Mouse (Mus musculus) embryonic facial prominence, embryonic 13.5 days (tissue): Measurements from ENCODE around the gene Tifab. TPM values are rescaled to one million over a fixed set of nuclear protein-coding genes. Genes with fewer than 3 reads are reported as not detected.
A peak's percentile ranks its signal among the peaks of the same experiment; 100 is the strongest.

ENCODE experiments used
- ATAC-seq: fragments of 200-750 bp; cut with Nextera tagmentation; 2 replicates; pipeline ENCODE4 v1.8.0; 2017; ENCODE audit warnings: low read depth; ENCODE audit not compliant: insufficient number of reproducible peaks, insufficient read depth, low FRiP score, low TSS enrichment
- H3K27ac ChIP-seq: fragments of 300-500 bp; sonication (generic); 2 replicates; pipeline ENCODE4 v1.5.1; 2015; ENCODE audit warnings: moderate library complexity, mild to moderate bottlenecking, inconsistent platforms
- H3K27me3 ChIP-seq: fragments of 300-500 bp; sonication (generic); 2 replicates; pipeline ENCODE4 v1.6.1; 2015; ENCODE audit warnings: mild to moderate bottlenecking, inconsistent platforms
- H3K36me3 ChIP-seq: fragments of 300-500 bp; sonication (generic); 2 replicates; pipeline ENCODE4 v1.6.1; 2015; ENCODE audit warnings: mild to moderate bottlenecking, inconsistent platforms
- H3K4me1 ChIP-seq: fragments of 300-500 bp; sonication (generic); 2 replicates; pipeline ENCODE4 v1.6.1; 2015; ENCODE audit warnings: inconsistent platforms
- H3K4me2 ChIP-seq: fragments of 300-500 bp; sonication (generic); 2 replicates; pipeline ENCODE4 v1.6.1; 2015; ENCODE audit warnings: moderate library complexity, mild to moderate bottlenecking, inconsistent platforms
- H3K4me3 ChIP-seq: fragments of 300-500 bp; sonication (generic); 2 replicates; pipeline ENCODE4 v1.5.1; 2015; ENCODE audit warnings: mild to moderate bottlenecking, inconsistent platforms
- H3K9ac ChIP-seq: fragments of 300-500 bp; sonication (generic); 2 replicates; pipeline ENCODE4 v1.6.1; 2015; ENCODE audit warnings: mild to moderate bottlenecking, inconsistent platforms
- H3K9me3 ChIP-seq: fragments of 300-500 bp; sonication (generic); 2 replicates; pipeline ENCODE4 v1.6.1; 2016; ENCODE audit warnings: inconsistent platforms
- WGBS: fragments of 180-500 bp; shearing (Covaris S2); methylation state at CpG from one replicate; pipeline ENCODE4 v1.1.7; 2015; ENCODE audit warnings: mixed read lengths; 5-methylcytosine and 5-hydroxymethylcytosine counted together
- polyA plus RNA-seq: library from polyadenylated mRNA; unstranded; fragments of >200 nt; fragmentation: Nextera tagmentation; extraction: Ambion mirVana; gene quantifications from 2 replicates; pipeline ENCODE4 v1.2.1, GENCODE M21; 2015

Tifab gene
- polyA plus RNA-seq, 1 experiment from 2014 or later: 1.1 TPM

DNA sequence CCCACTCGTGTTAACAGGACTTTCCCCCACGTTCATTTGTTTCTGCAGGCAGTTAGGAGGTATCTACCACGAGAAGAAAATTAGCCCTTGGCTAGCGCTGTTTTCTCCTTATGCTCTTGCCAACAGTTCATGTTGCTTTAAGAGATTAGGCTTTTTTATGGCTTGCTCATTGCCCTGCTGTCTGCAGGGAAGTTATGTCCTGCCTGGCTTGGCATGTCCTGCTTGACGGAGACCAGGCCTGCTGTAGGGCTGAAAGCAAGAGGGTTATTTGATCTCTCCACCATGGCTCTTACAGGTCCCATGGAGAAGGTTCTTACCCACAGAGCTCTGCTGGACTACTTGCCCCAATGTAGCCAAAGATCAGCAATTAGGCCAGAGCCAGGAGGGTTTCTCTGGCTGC lies 23.6 kb downstream of the Tifab start:
- no peak for ATAC-seq
- no peaks in the 10 kb centered on the region for H3K27me3 ChIP-seq
- WGBS: 45% methylated on average over 5 of the region's 5 CpGs
- H3K9me3 ChIP-seq: no peaks in the 10 kb centered on the region
- no peak overlapping the region for H3K4me2 ChIP-seq
- H3K27ac ChIP-seq: peak overlapping the region; percentile 0; the same call in 1 of the 2 replicates
- no peak overlapping the region for H3K9ac ChIP-seq
- no peak overlapping the region for H3K4me3 ChIP-seq
- H3K4me1 ChIP-seq: peaks cover 42% of the 10 kb centered on the region
- H3K36me3 ChIP-seq: no peaks in the 10 kb centered on the region

DNA sequence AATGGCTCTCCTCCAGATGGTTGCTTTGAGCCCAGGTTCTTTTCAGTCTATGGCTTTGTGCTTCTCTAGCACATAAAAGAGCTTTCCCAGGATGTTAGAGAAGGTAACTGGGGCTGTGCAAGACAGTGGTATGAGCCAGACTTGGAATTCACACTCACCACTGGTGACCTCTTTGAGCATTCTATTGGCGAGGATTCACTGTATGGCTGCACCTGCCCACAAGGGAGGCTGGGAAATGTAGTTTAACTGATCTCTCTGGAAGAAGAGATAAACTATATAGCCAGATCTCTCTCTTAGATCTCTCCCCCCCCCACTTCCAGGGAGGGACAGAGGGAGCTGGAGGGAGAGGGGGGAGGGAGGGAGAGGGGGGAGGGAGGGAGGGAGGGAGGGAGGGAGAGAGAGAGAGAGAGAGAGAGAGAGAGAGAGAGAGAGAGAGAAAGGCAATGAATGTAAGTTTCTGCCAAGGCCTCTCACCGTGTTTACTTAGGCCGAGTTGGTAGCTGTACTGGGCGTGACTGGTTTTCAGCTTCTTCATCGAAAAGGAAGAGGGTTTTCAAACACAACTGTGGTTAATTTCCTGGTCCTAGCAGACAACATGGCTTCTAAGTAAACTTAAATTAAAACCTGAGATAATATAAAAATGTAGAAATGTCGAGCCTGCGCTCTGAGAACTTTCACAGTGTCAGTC lies 25.8 kb downstream of the Tifab start:
- Histone ChIP-seq H3K27me3 (no peaks in the 10 kb centered on the region), H3K27ac (no peak overlapping the region), H3K36me3 (no peaks in the 10 kb centered on the region), H3K4me2 (no peak overlapping the region), H3K9me3 (no peaks in the 10 kb centered on the region), H3K4me3 (no peak overlapping the region), H3K4me1 (peaks cover 25% of the 10 kb centered on the region), H3K9ac (no peak overlapping the region)
- ATAC-seq: no peak
- WGBS: 58% methylated on average over 7 of the region's 7 CpGs

DNA sequence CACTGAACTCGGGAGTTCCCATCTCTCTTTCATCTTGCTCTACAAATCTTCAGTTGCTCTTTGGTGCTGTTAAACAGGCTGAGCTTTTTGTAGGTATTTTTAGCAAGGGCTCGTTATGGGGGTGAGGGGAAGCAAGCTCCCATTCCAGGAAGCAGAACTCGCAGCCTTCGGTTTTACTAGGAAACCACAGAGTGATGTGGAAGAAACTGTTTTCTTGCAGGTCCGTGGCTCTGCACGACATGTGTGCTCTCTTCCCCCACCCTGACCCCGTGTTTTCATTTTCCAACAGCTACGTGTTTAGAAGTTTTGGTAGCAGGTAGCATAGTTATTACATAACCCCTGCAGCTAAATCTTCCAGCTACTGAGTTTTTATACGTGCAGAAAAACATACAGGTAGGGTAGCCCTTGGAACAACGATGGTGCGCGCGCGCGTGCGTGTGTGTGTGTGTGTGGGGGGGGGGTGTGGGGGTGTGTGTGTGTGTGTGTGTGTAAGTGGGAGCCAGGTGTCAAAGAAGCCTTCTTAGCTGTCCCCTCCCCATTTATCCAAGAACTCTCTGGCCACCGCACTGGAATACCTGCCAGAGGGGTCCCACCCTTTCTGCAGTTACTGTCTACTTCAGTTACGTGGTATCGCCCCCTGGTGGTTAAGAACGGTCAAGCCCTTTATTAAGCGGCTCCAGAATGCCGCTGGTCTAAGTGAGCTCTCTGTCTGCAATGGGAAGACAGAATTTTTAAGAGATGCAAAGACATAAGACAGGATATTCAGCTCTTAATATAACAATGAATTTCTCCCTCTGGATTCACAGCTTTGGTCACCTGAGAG lies 27.1 kb downstream of the Tifab start:
- H3K9ac ChIP-seq: peak overlapping the region; percentile 28; the same call in 1 of the 2 replicates
- whole genome bisulfite sequencing: 38% methylated on average over 22 of the region's 22 CpGs
- H3K27me3 ChIP-seq: no peaks in the 10 kb centered on the region
- H3K36me3 ChIP-seq: no peaks in the 10 kb centered on the region
- peaks cover 24% of the 10 kb centered on the region for H3K4me1 ChIP-seq
- ATAC-seq: 0 out of 2 replicates have a peak, but pooled peaks have one; percentile 62
- peak overlapping the region; percentile 48 for H3K4me2 ChIP-seq
- H3K9me3 ChIP-seq: no peaks in the 10 kb centered on the region
- peak overlapping the region; percentile 17 for H3K4me3 ChIP-seq
- H3K27ac ChIP-seq: no peak overlapping the region; the same call in 1 of the 2 replicates

DNA sequence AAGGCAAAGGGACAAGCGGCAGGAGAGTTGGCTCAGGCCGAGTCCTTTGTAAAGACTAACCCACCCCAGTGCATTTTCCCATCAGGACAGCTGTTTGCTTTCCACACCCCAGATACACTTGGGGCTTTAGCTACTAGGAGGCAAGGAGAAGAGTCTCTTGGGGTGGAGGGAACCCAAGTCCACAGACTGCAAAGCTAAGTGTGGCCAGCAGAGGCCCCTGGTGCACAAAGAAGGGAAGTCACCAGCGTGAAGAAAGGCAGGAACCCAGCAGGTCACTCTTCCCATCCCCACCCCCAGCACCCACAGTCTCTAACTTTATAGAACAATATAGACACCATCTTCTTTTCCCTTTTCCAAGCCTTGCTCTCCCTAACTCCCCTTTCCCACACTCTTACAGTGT lies 33.2 kb downstream of the Tifab start:
- WGBS: 41% methylated on average over 3 of the region's 3 CpGs
- ATAC-seq: no peak
- H3K36me3 ChIP-seq: no peaks in the 10 kb centered on the region

DNA sequence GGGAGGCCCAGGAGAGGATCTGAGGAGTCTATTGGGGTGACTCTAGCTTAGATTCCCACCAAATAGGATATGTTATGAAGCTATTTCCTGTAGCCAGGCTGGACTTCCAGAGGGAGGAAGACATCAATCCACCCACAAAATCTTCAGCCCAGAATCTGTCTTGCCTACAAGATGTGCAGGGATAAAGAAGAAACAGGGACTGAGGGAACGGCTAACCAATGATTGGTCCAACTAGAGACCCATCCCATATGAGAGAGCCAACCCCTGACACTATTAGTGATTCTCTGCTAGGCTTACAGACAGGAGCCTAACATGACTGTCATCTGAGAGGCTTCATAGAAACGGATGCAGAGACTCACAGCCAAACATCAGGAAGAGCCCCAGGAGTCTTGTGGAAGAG lies 34.7 kb downstream of the Tifab start:
- 38% methylated on average over 2 of the region's 2 CpGs for WGBS
- H3K4me1 ChIP-seq: 0 out of 2 replicates have a peak, but pooled peaks cover 4% of the 10 kb centered on the region
- no peak overlapping the region for H3K4me2 ChIP-seq
- H3K4me3 ChIP-seq: no peak overlapping the region
- no peak overlapping the region for H3K27ac ChIP-seq
- no peaks in the 10 kb centered on the region for H3K27me3 ChIP-seq
- ATAC-seq: no peak
- H3K36me3 ChIP-seq: no peaks in the 10 kb centered on the region
- no peaks in the 10 kb centered on the region for H3K9me3 ChIP-seq
- H3K9ac ChIP-seq: no peak overlapping the region

More for the DNA sequence above, 33.2 kb downstream of the Tifab start:
- Histone ChIP-seq H3K4me3 (no peak overlapping the region), H3K9ac (no peak overlapping the region), H3K27me3 (no peaks in the 10 kb centered on the region), H3K4me1 (0 out of 2 replicates have a peak, but pooled peaks cover 4% of the 10 kb centered on the region), H3K27ac (no peak overlapping the region), H3K4me2 (no peak overlapping the region), H3K9me3 (no peaks in the 10 kb centered on the region)

DNA sequence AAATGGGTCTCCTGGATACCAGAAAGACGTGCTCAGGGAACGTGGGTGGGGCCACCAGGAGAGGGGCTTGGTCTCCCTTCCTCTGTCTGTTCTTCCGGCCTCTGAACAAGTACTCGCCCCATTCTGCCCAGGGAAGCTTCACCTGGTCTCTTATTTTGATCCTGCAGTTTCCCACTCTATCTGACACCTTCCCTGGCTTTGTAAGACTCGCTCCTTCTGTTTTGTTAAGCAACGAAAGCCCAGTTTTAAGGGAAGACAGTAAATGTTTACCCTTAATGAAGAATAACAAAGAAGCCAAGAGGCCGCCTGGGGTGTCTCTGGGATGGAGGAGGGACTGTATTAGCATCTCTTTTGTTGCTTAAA lies 35.6 kb downstream of the Tifab start:
- Histone ChIP-seq H3K4me3 (no peak overlapping the region), H3K27ac (no peak overlapping the region), H3K9me3 (no peaks in the 10 kb centered on the region), H3K4me1 (0 out of 2 replicates have a peak, but pooled peaks cover 4% of the 10 kb centered on the region), H3K27me3 (no peaks in the 10 kb centered on the region), H3K9ac (no peak overlapping the region), H3K4me2 (no peak overlapping the region), H3K36me3 (no peaks in the 10 kb centered on the region)
- WGBS: 20% methylated on average over 7 of the region's 7 CpGs
- no peak for ATAC-seq

DNA sequence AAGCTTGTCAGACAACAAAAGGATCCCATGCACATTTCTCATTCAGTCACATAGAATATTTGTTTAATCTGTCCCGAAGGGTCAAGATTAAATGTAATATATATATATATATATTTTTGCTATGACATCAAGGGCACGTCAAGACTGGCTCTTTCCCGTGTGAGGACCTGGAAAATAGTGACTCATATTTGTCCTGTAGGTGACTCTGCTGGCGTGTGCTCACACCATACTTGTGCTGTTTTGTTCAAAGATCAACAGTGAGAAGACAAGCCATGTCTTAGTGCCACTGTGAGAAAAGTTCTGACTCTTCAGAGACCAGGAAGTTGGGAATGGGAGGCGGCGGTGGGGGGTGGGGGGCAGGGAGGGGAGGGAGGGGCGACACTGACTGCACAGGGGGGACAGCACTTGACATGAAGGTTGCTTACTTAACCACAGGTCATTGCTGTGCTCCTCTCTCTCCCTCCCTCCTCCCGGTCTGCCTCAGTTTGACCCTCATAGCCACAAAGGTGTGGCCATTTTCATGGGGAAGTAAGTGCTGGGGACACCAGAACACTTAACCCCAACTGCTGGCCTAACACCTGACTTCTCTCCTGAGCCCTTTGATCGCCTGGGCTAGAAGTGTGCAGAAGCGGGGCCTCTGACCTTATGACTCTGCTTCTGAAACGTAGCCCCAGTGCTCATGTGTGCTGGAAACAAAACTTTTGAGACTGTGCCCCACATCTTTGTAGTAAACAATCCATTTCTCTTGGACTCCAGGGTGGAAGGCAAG lies 36.1 kb downstream of the Tifab start:
- ATAC-seq: no peak
- H3K4me1 ChIP-seq: 0 out of 2 replicates have a peak, but pooled peaks cover 4% of the 10 kb centered on the region
- no peaks in the 10 kb centered on the region for H3K9me3 ChIP-seq
- H3K9ac ChIP-seq: no peak overlapping the region
- no peak overlapping the region for H3K4me2 ChIP-seq
- 25% methylated on average over 11 of the region's 11 CpGs for WGBS
- no peaks in the 10 kb centered on the region for H3K36me3 ChIP-seq
- H3K27me3 ChIP-seq: no peaks in the 10 kb centered on the region
- H3K4me3 ChIP-seq: no peak overlapping the region
- no peak overlapping the region for H3K27ac ChIP-seq

DNA sequence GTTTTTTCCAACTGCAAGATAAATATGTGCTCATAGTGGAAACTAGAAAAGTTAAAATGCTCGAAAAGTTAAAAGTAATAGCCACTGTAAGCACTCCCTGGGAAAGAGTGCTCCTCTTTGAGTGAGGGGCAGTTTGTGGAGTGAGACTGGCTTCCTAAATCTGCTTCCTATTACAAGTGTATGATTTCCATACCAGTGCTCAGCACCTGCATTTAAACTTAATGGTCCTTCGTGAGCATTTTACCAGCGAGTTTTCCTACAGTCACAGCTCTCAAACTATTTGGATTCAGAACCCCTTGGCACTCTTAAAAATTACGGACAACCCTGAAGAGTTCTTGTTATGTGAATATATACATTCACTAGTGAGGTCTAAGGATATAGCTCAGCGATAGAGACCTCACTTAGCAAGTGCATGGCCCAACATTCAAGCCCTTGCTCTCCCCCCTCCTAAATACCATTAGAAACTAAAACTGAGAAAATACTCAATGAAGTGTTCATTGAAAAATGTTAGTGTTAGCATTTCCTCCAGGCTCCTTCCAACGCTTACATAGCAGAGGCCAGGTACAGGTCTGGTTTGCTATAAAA lies 39.4 kb downstream of the Tifab start:
- peaks cover 14% of the 10 kb centered on the region for H3K4me1 ChIP-seq
- no peak overlapping the region for H3K9ac ChIP-seq
- H3K4me2 ChIP-seq: no peak overlapping the region
- no peaks in the 10 kb centered on the region for H3K9me3 ChIP-seq
- H3K4me3 ChIP-seq: no peak overlapping the region
- 43% methylated on average over 6 of the region's 6 CpGs for whole genome bisulfite sequencing
- H3K27me3 ChIP-seq: no peaks in the 10 kb centered on the region
- H3K27ac ChIP-seq: no peak overlapping the region
- ATAC-seq: no peak
- no peaks in the 10 kb centered on the region for H3K36me3 ChIP-seq

DNA sequence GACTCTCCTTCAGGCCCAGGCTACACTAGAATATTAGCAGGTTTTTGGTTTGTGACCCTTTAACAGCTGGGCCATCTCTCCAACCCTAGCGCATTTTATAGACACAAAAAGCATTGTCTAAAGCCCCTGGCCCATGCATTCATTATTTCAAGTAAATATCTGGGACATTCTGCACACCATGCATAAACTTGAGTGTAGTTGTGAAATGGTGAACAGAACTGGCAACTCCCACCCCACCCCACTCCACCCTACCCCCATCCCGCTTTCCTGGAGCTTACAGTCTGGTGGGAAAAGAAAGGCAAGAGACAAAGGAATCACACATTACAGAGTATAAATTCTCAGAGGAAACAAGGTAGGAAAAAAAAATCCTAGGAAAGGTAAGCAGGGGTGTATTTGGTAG lies 42.5 kb downstream of the Tifab start, which contains the start of gene H2afy:
TSS of gene H2afy (minus strand) at position 162 of the 400 bp plus-strand sequence.
- Histone ChIP-seq H3K27ac (peak within 1 kb of the TSS; percentile 87), H3K9ac (peak within 1 kb of the TSS; percentile 99), H3K36me3 (peaks cover 6% of the 10 kb centered on the region; the same call in 1 of the 2 replicates), H3K4me3 (peak within 1 kb of the TSS; percentile 97), H3K4me2 (peak within 1 kb of the TSS; percentile 87), H3K27me3 (no peaks in the 10 kb centered on the region), H3K9me3 (no peaks in the 10 kb centered on the region), H3K4me1 (peaks cover 35% of the 10 kb centered on the region)
- no peak for ATAC-seq
- 90% methylated on average over 2 of the region's 2 CpGs for WGBS

DNA sequence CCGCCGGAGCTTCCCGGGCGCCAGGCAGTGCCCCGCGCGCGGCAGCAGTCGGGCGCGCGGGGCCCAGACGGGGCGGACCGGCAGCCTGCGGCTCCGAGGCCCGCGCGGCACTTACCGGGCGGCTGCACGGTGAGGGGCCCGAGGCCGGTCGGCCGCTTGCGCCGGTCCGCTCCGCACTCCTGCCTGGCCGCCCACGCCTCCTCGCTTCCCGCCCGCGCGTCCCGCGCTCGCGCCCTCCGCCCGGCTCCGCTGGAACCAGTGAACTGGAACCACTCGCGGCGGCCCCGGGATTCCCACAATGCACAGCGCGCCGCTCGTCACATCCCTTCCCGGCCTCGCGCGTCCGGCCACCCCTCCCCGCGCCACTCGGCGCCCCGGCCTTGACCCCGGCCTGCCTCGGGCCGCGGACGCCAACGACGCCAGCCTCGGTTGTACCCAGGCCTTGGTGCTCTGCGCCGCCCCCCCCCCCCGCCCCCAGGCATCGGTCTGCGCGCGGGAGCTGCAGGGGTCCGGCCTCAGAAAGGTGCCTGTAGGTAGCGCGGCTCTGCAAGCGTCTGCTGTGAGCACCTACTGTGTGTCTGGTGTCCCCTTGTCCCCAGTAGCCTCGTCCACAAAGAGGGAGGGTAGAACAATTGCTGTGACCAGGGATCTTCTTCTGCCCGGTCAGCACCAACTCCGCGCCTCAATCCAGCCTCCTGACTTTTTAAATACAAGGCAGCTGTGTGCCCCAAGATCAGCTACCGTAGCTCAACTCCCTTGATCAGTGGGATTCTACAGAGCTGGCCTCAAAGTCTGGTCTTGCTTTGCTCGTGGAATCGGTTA lies 43.2 kb downstream of the Tifab start:
- under 1% methylated on average over 67 of the region's 89 CpGs for WGBS
- H3K4me1 ChIP-seq: peaks cover 34% of the 10 kb centered on the region
- peak; percentile 77 for ATAC-seq

More for the DNA sequence above, 43.2 kb downstream of the Tifab start:
- H3K9ac ChIP-seq: peak overlapping the region; percentile 99
- no peaks in the 10 kb centered on the region for H3K27me3 ChIP-seq
- H3K36me3 ChIP-seq: peaks cover 11% of the 10 kb centered on the region
- peak overlapping the region; percentile 87 for H3K27ac ChIP-seq
- H3K4me2 ChIP-seq: peak overlapping the region; percentile 87
- peak overlapping the region; percentile 97 for H3K4me3 ChIP-seq
- H3K9me3 ChIP-seq: no peaks in the 10 kb centered on the region
